Mouse (Mus musculus): ENCODE data around the gene Map3k9. TPM values are rescaled to one million over a fixed set of nuclear protein-coding genes. Genes with fewer than 3 reads are reported as not detected.
A peak's percentile ranks its signal among the peaks of the same experiment; 100 is the strongest.

The Map3k9 gene
- polyA plus RNA-seq, 1 experiment from 2014 or later, result 2.2 TPM

DNA sequence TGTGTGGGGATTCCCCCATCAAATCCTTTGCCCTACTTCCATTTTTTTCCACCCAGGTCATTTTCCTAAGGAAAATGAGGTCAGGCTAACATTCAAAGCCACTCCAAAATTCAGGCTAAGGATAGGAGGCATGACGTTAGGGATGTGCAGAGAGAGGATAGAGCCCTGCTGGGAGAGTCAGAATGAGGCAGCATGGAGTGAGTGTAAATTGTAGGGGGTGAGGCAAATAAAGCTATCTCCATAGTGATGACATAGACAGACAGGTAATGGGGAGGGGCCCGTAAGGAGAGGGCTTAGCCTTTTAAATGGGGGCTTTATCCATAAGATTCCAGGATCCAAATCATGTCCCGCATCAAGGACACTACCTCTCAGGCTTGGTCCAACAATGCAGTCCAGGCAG lies 95.0 kb downstream of the Map3k9 start:
- peaks cover 6% of the 10 kb centered on the region; the same call in 1 of the 2 replicates for H3K4me1 ChIP-seq (ENCODE audit: control insufficient read depth, insufficient read depth, low read length)
- H3K4me3 ChIP-seq (ENCODE audit: low read depth, low read length), result no peak overlapping the region
- no peaks in the 10 kb centered on the region for H3K9me3 ChIP-seq (ENCODE audit: control insufficient read depth, low read length)
- ATAC-seq (ENCODE audit: low FRiP score), result peak; percentile 35; the same call in 1 of the 2 replicates
- H3K27ac ChIP-seq (ENCODE audit: low read depth, low read length), result peak overlapping the region; percentile 10; the same call in 1 of the 2 replicates
- no peak for DNase-seq (ENCODE audit: low spot score, missing footprints)
- no peak overlapping the region for H3K4me2 ChIP-seq
- no peak overlapping the region for H3K9ac ChIP-seq (ENCODE audit: low read length)
- no peaks in the 10 kb centered on the region; the same call in 1 of the 2 replicates for H3K27me3 ChIP-seq (ENCODE audit: control insufficient read depth, insufficient read depth, low read length)
- 33% methylated on average over 3 of the region's 3 CpGs for WGBS
- no peaks in the 10 kb centered on the region for H3K36me3 ChIP-seq (ENCODE audit: control insufficient read depth, insufficient read depth, low read length)

GRCm38 (mm10) chr12:81684096-81684495 lies 96.9 kb downstream of the Map3k9 start:
- 75% methylated on average over 6 of the region's 6 CpGs for WGBS
- no peak overlapping the region for H3K4me2 ChIP-seq
- no peak overlapping the region for H3K4me3 ChIP-seq (ENCODE audit: low read depth, low read length)
- no peak overlapping the region for H3K9ac ChIP-seq (ENCODE audit: low read length)
- H3K4me1 ChIP-seq (ENCODE audit: control insufficient read depth, insufficient read depth, low read length), result peaks cover 6% of the 10 kb centered on the region; the same call in 1 of the 2 replicates
- ATAC-seq (ENCODE audit: low FRiP score) (no peak), DNase-seq (ENCODE audit: low spot score, missing footprints) (peak; percentile 74)
- H3K27ac ChIP-seq (ENCODE audit: low read depth, low read length), result no peak overlapping the region
- H3K36me3 ChIP-seq (ENCODE audit: control insufficient read depth, insufficient read depth, low read length), result no peaks in the 10 kb centered on the region
- no peaks in the 10 kb centered on the region; the same call in 1 of the 2 replicates for H3K27me3 ChIP-seq (ENCODE audit: control insufficient read depth, insufficient read depth, low read length)
- H3K9me3 ChIP-seq (ENCODE audit: control insufficient read depth, low read length), result no peaks in the 10 kb centered on the region

- no peak overlapping the region for H3K4me3 ChIP-seq (ENCODE audit: low read depth, low read length)
- H3K4me2 ChIP-seq, result no peak overlapping the region
- H3K36me3 ChIP-seq (ENCODE audit: control insufficient read depth, insufficient read depth, low read length), result no peaks in the 10 kb centered on the region
- no peak for ATAC-seq (ENCODE audit: low FRiP score)
- H3K9me3 ChIP-seq (ENCODE audit: control insufficient read depth, low read length), result no peaks in the 10 kb centered on the region
- WGBS, result 81% methylated on average over 11 of the region's 11 CpGs
- H3K27ac ChIP-seq (ENCODE audit: low read depth, low read length), result no peak overlapping the region
- peak; percentile 23 for DNase-seq (ENCODE audit: low spot score, missing footprints)
- no peak overlapping the region for H3K9ac ChIP-seq (ENCODE audit: low read length)
- H3K4me1 ChIP-seq (ENCODE audit: control insufficient read depth, insufficient read depth, low read length), result peaks cover 6% of the 10 kb centered on the region; the same call in 1 of the 2 replicates
- no peaks in the 10 kb centered on the region; the same call in 1 of the 2 replicates for H3K27me3 ChIP-seq (ENCODE audit: control insufficient read depth, insufficient read depth, low read length)
Observed at GRCm38 (mm10) chr12:81683395-81683794, 97.6 kb downstream of the Map3k9 start.

DNA sequence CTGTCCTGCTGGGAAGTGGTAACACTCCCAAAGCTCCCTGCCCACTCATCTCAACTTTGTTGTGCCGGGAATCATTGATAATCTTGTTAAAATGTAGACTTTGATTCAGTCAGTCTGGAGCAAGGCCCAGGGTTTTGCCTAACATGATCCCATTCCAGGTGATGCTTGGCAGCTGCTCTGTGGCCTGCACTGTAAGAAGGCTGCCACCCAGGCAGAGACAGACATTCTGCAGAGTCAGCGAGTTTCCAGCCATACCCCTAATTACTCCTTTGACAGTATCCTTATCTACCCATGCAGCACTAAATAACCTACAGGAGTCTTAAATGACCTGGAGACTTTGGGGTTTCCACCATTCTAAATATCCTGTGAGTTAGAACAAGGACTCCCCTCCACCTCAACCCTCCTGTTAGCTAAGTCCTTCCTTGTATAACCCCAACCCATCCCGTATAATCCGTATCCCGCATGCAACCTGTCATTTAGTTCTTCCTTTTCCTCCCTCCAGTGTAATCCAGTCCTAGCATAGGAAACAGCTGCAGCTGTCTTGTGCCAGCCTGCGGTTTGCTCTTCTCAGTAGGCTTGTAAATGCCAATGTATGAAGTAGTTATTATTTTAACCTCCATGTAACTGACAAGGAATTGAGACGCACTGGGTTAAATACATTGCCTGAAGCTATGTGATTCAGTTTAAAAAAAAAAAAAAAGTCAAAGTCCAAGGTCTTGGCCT lies 101.0 kb downstream of the Map3k9 start:
- Histone ChIP-seq H3K27ac (ENCODE audit: low read depth, low read length) (no peak overlapping the region), H3K4me1 (ENCODE audit: control insufficient read depth, insufficient read depth, low read length) (peaks cover 6% of the 10 kb centered on the region), H3K36me3 (ENCODE audit: control insufficient read depth, insufficient read depth, low read length) (no peaks in the 10 kb centered on the region), H3K9me3 (ENCODE audit: control insufficient read depth, low read length) (no peaks in the 10 kb centered on the region), H3K27me3 (ENCODE audit: control insufficient read depth, insufficient read depth, low read length) (no peaks in the 10 kb centered on the region; the same call in 1 of the 2 replicates), H3K4me2 (no peak overlapping the region), H3K4me3 (ENCODE audit: low read depth, low read length) (no peak overlapping the region), H3K9ac (ENCODE audit: low read length) (no peak overlapping the region)
- ATAC-seq (ENCODE audit: low FRiP score), result no peak
- WGBS, result 83% methylated on average over 7 of the region's 7 CpGs
- DNase-seq (ENCODE audit: low spot score, missing footprints), result no peak

- no peak overlapping the region for H3K4me3 ChIP-seq (ENCODE audit: low read depth, low read length)
- no peak overlapping the region for H3K27ac ChIP-seq (ENCODE audit: low read depth, low read length)
- DNase-seq (ENCODE audit: low spot score, missing footprints) (no peak), ATAC-seq (ENCODE audit: low FRiP score) (no peak)
- H3K9ac ChIP-seq (ENCODE audit: low read length), result no peak overlapping the region
- H3K27me3 ChIP-seq (ENCODE audit: control insufficient read depth, insufficient read depth, low read length), result no peaks in the 10 kb centered on the region
- H3K9me3 ChIP-seq (ENCODE audit: control insufficient read depth, low read length), result no peaks in the 10 kb centered on the region
- H3K4me1 ChIP-seq (ENCODE audit: control insufficient read depth, insufficient read depth, low read length), result peaks cover 6% of the 10 kb centered on the region
- no peaks in the 10 kb centered on the region for H3K36me3 ChIP-seq (ENCODE audit: control insufficient read depth, insufficient read depth, low read length)
- no peak overlapping the region for H3K4me2 ChIP-seq
- 8% methylated on average over 2 of the region's 2 CpGs for WGBS
Observed at GRCm38 (mm10) chr12:81675557-81675956, 105.4 kb downstream of the Map3k9 start.

Other genes starting within 250 kb of the Map3k9 start
- 32.5 and 34.5 TPM in 2 replicates for gene Gm20498, start 248.3 kb downstream of the Map3k9 start, polyA plus RNA-seq (2014; fragmentation: Nextera tagmentation; extraction: Ambion mirVana)
- 35.7 and 36.5 TPM in 2 replicates for gene Synj2bp, start 248.3 kb downstream of the Map3k9 start, polyA plus RNA-seq (2014; fragmentation: Nextera tagmentation; extraction: Ambion mirVana)
- 0.16 and 0.22 TPM in 2 replicates for gene Adam21, start 212.7 kb downstream of the Map3k9 start, polyA plus RNA-seq (2014; fragmentation: Nextera tagmentation; extraction: Ambion mirVana)
- 80.7 and 89.0 TPM in 2 replicates for gene Med6, start 186.2 kb downstream of the Map3k9 start, polyA plus RNA-seq (2014; fragmentation: Nextera tagmentation; extraction: Ambion mirVana)
- 2.0 TPM in 2 replicates for gene Ttc9, start 149.9 kb downstream of the Map3k9 start, polyA plus RNA-seq (2014; fragmentation: Nextera tagmentation; extraction: Ambion mirVana)
- 11.4 and 11.9 TPM in 2 replicates for gene Pcnx, start 78.8 kb upstream of the Map3k9 start, polyA plus RNA-seq (2014; fragmentation: Nextera tagmentation; extraction: Ambion mirVana)

All from midbrain, embryonic 11.5 days (tissue).